Mouse (Mus musculus) olfactory bulb, adult 2 months (tissue): ENCODE data around the gene Phgdh.

Experiments
- CTCF ChIP-seq: fragments of 200-500 bp; IDR thresholded peaks from 2 replicates; pipeline ENCODE4 v1.5.1; 2012; ENCODE audit warnings: low read depth, mild to moderate bottlenecking, low read length, moderate library complexity; ENCODE audit not compliant: insufficient read depth
- POLR2A ChIP-seq: fragments of 200-500 bp; IDR thresholded peaks from 2 replicates; pipeline ENCODE4 v1.6.1; 2012; ENCODE audit warnings: mild to moderate bottlenecking, low read depth, low read length, moderate library complexity; ENCODE audit not compliant: insufficient read depth

GRCm38 (mm10) chr3:98368283-98368682 lies 28.5 kb upstream of the Phgdh start:
- TF ChIP-seq POLR2A = no peak
- TF ChIP-seq CTCF = no peak
